Mouse (Mus musculus): ENCODE results near the gene Lhfpl2. TPM values are rescaled to one million over a fixed set of nuclear protein-coding genes. Genes with fewer than 3 reads are reported as not detected.

Lhfpl2 gene
- polyA plus RNA-seq, 1 experiment from 2014 or later, result 30.1 TPM

- Histone ChIP-seq H3K4me3 (no peak overlapping the region), H3K4me1 (no peaks in the 10 kb centered on the region), H3K27ac (no peak overlapping the region), H3K4me2 (replicated peaks) (no peak overlapping the region), H3K9me3 (replicated peaks) (no peaks in the 10 kb centered on the region), H3K36me3 (no peaks in the 10 kb centered on the region), H3K27me3 (no peaks in the 10 kb centered on the region), H3K9ac (no peak overlapping the region)
- ATAC-seq (ENCODE audit: low FRiP score), result no peak
- 80% methylated on average over 7 of the region's 7 CpGs for WGBS
These were observed 49.4 kb downstream of the Lhfpl2 start for GRCm38 (mm10) chr13:94106983-94107382.

- WGBS, result 83% methylated on average over 8 of the region's 8 CpGs
- no peak overlapping the region for H3K4me2 ChIP-seq (replicated peaks)
- H3K4me1 ChIP-seq, result no peaks in the 10 kb centered on the region
- no peak overlapping the region for H3K27ac ChIP-seq
- H3K27me3 ChIP-seq, result no peaks in the 10 kb centered on the region
- no peak for ATAC-seq (ENCODE audit: low FRiP score)
- H3K4me3 ChIP-seq, result no peak overlapping the region
- no peaks in the 10 kb centered on the region for H3K9me3 ChIP-seq (replicated peaks)
- H3K9ac ChIP-seq, result no peak overlapping the region
- H3K36me3 ChIP-seq, result no peaks in the 10 kb centered on the region
These were observed 53.0 kb downstream of the Lhfpl2 start for GRCm38 (mm10) chr13:94110556-94110955.

DNA sequence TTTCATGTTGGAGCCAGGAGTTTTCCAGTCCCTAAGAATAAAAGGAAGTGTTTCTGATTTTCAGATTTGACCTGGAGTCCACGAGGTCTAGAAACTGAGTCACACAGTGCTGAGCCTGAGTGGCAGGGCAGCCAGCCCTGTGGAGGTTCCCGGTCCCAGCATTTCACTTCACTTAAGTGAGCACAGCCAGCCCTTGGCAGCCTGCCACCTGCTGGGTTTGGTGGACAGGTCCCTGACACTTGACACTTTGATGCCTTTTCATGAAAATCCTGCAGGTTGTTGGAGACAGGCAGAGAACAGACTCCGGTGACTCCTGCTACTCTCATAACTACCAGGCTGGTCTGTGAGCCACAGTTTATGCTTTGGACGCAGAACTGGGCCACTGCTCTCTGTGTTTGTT lies 57.9 kb downstream of the Lhfpl2 start:
- Histone ChIP-seq H3K9ac (no peak overlapping the region), H3K27ac (no peak overlapping the region), H3K27me3 (no peaks in the 10 kb centered on the region), H3K9me3 (replicated peaks) (0 out of 2 replicates have a peak, but pooled peaks cover 2% of the 10 kb centered on the region), H3K36me3 (no peaks in the 10 kb centered on the region), H3K4me3 (no peak overlapping the region), H3K4me2 (replicated peaks) (no peak overlapping the region), H3K4me1 (0 out of 2 replicates have a peak, but pooled peaks cover 3% of the 10 kb centered on the region)
- 52% methylated on average over 4 of the region's 4 CpGs for WGBS
- ATAC-seq (ENCODE audit: low FRiP score), result no peak

- WGBS, result 57% methylated on average over 13 of the region's 13 CpGs
- Histone ChIP-seq H3K9me3 (replicated peaks) (0 out of 2 replicates have a peak, but pooled peaks cover 2% of the 10 kb centered on the region), H3K4me2 (replicated peaks) (no peak overlapping the region), H3K27ac (peak overlapping the region; percentile 13; the same call in 1 of the 2 replicates), H3K9ac (no peak overlapping the region), H3K27me3 (no peaks in the 10 kb centered on the region), H3K4me1 (0 out of 2 replicates have a peak, but pooled peaks cover 3% of the 10 kb centered on the region), H3K4me3 (no peak overlapping the region), H3K36me3 (no peaks in the 10 kb centered on the region)
- no peak for ATAC-seq (ENCODE audit: low FRiP score)
These were observed 59.3 kb downstream of the Lhfpl2 start for GRCm38 (mm10) chr13:94116705-94117410.

GRCm38 (mm10) chr13:94117522-94117921 lies 59.9 kb downstream of the Lhfpl2 start:
- Histone ChIP-seq H3K9me3 (replicated peaks) (0 out of 2 replicates have a peak, but pooled peaks cover 2% of the 10 kb centered on the region), H3K27ac (no peak overlapping the region), H3K4me2 (replicated peaks) (no peak overlapping the region), H3K9ac (no peak overlapping the region), H3K36me3 (no peaks in the 10 kb centered on the region), H3K27me3 (no peaks in the 10 kb centered on the region), H3K4me3 (no peak overlapping the region), H3K4me1 (0 out of 2 replicates have a peak, but pooled peaks cover 3% of the 10 kb centered on the region)
- 98% methylated on average over 10 of the region's 10 CpGs for WGBS
- no peak for ATAC-seq (ENCODE audit: low FRiP score)

GRCm38 (mm10) chr13:94118091-94118490 lies 60.5 kb downstream of the Lhfpl2 start:
- Histone ChIP-seq H3K4me3 (no peak overlapping the region), H3K9ac (no peak overlapping the region), H3K4me2 (replicated peaks) (no peak overlapping the region), H3K4me1 (0 out of 2 replicates have a peak, but pooled peaks cover 3% of the 10 kb centered on the region), H3K9me3 (replicated peaks) (0 out of 2 replicates have a peak, but pooled peaks cover 2% of the 10 kb centered on the region), H3K36me3 (no peaks in the 10 kb centered on the region), H3K27me3 (no peaks in the 10 kb centered on the region), H3K27ac (no peak overlapping the region)
- 100% methylated on average over 1 of the region's 1 CpGs for WGBS
- no peak for ATAC-seq (ENCODE audit: low FRiP score)

DNA sequence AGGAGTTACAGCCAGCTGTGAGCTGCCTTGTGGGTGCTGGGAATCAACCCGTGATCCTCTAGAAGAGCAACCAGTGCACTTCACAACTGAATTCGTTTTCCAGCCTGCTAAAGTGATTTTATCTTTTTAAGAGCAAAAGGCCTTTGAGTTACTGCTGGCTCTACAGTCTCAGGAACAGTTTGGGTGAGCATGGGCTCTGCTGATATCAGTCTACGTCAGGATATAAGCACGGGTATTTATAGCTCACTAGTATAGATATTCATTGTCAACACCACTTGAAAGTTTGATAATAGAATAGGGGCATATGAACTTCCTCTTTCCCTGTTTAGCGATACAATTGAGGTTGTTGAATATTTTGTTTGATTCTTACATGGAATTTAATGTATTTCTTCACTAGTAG lies 61.7 kb downstream of the Lhfpl2 start:
- H3K4me1 ChIP-seq, result 0 out of 2 replicates have a peak, but pooled peaks cover 3% of the 10 kb centered on the region
- H3K4me2 ChIP-seq (replicated peaks), result no peak overlapping the region
- WGBS, result 88% methylated on average over 5 of the region's 5 CpGs

GRCm38 (mm10) chr13:94122703-94123592 lies 65.4 kb downstream of the Lhfpl2 start:
- no peak overlapping the region for H3K4me3 ChIP-seq
- 89% methylated on average over 16 of the region's 16 CpGs for WGBS
- H3K36me3 ChIP-seq, result no peaks in the 10 kb centered on the region
- H3K9me3 ChIP-seq (replicated peaks), result 0 out of 2 replicates have a peak, but pooled peaks cover 2% of the 10 kb centered on the region
- H3K27ac ChIP-seq, result no peak overlapping the region
- H3K9ac ChIP-seq, result no peak overlapping the region
- no peaks in the 10 kb centered on the region for H3K4me1 ChIP-seq
- H3K27me3 ChIP-seq, result no peaks in the 10 kb centered on the region
- ATAC-seq (ENCODE audit: low FRiP score), result no peak
- no peak overlapping the region for H3K4me2 ChIP-seq (replicated peaks)

More for the DNA sequence above, 61.7 kb downstream of the Lhfpl2 start:
- Histone ChIP-seq H3K4me3 (no peak overlapping the region), H3K27me3 (no peaks in the 10 kb centered on the region), H3K27ac (no peak overlapping the region), H3K9ac (no peak overlapping the region), H3K36me3 (no peaks in the 10 kb centered on the region), H3K9me3 (replicated peaks) (0 out of 2 replicates have a peak, but pooled peaks cover 2% of the 10 kb centered on the region)
- ATAC-seq (ENCODE audit: low FRiP score), result no peak

GRCm38 (mm10) chr13:94130394-94130793 lies 72.8 kb downstream of the Lhfpl2 start:
- Histone ChIP-seq H3K36me3 (no peaks in the 10 kb centered on the region), H3K4me3 (no peak overlapping the region), H3K27ac (no peak overlapping the region), H3K9ac (no peak overlapping the region), H3K27me3 (peaks cover 4% of the 10 kb centered on the region; the same call in 1 of the 2 replicates), H3K4me1 (peaks cover 16% of the 10 kb centered on the region), H3K4me2 (replicated peaks) (no peak overlapping the region), H3K9me3 (replicated peaks) (no peaks in the 10 kb centered on the region)
- no peak for ATAC-seq (ENCODE audit: low FRiP score)
- WGBS, result 54% methylated on average over 7 of the region's 7 CpGs

GRCm38 (mm10) chr13:94131135-94131534 lies 73.5 kb downstream of the Lhfpl2 start:
- 97% methylated on average over 4 of the region's 4 CpGs for WGBS
- no peak overlapping the region for H3K4me2 ChIP-seq (replicated peaks)
- ATAC-seq (ENCODE audit: low FRiP score), result no peak
- H3K27me3 ChIP-seq, result peaks cover 4% of the 10 kb centered on the region; the same call in 1 of the 2 replicates
- H3K4me1 ChIP-seq, result peaks cover 17% of the 10 kb centered on the region
- H3K9me3 ChIP-seq (replicated peaks), result no peaks in the 10 kb centered on the region
- H3K36me3 ChIP-seq, result no peaks in the 10 kb centered on the region
- no peak overlapping the region for H3K4me3 ChIP-seq
- H3K27ac ChIP-seq, result no peak overlapping the region
- H3K9ac ChIP-seq, result no peak overlapping the region

GRCm38 (mm10) chr13:94132187-94132995 lies 74.8 kb downstream of the Lhfpl2 start:
- Histone ChIP-seq H3K9ac (no peak overlapping the region), H3K27ac (no peak overlapping the region), H3K36me3 (no peaks in the 10 kb centered on the region), H3K4me3 (no peak overlapping the region), H3K27me3 (peaks cover 4% of the 10 kb centered on the region; the same call in 1 of the 2 replicates), H3K9me3 (replicated peaks) (no peaks in the 10 kb centered on the region), H3K4me2 (replicated peaks) (no peak overlapping the region), H3K4me1 (peaks cover 22% of the 10 kb centered on the region)
- WGBS, result 55% methylated on average over 13 of the region's 13 CpGs
- no peak for ATAC-seq (ENCODE audit: low FRiP score)

All from hindbrain, embryonic 12.5 days (tissue).